Mouse (Mus musculus): ENCODE measurements around the gene Tbc1d22a. TPM values are rescaled to one million over a fixed set of nuclear protein-coding genes. Genes with fewer than 3 reads are reported as not detected.

The Tbc1d22a gene
- polyA plus RNA-seq, 1 experiment from 2014 or later = 13.7 TPM

DNA sequence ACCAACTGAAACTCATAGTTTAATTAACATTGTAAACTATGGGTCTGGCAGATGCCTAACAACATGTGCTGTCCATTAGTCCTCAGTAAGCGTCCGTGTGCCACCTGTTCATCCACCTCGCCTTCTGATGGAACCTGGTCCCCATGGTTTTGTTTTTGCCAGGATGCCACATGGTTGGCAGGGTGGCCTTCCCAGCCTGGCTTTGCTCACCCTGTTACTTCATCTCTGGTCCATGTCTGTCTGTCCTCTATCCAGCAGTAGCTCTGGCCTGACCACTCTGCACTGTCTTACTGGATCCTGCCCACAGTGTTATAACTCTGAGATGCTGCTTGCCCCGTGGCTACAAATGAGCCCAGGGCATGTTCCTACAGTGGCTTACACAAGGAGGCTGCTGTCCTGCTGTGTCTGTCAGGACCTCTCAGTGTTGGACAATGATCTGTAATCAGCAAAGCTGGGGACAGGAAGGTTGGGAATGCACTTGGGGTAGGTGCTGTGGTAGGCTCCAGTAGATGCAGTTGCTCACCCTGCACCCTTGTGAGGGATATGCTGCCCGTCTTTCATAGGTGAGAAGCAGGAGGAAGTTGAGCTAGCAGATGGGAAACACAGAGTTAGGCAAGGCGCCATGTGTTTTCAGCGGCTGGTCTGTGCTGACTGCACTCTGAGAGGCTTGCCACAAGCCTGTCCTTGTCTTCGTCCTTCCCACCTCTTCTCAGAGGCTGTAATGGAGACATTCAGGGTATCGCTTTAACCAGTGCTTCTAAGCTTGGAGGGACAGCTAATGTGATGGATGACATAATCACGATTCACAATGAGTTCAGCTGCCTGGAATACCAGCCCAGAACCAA, 148.3 kb downstream of the Tbc1d22a start:
- Histone ChIP-seq H3K9me3 (no peaks in the 10 kb centered on the region), H3K4me2 (replicated peaks) (no peak overlapping the region), H3K27ac (replicated peaks) (no peak overlapping the region), H3K4me1 (peaks cover 31% of the 10 kb centered on the region), H3K4me3 (no peak overlapping the region), H3K9ac (replicated peaks) (no peak overlapping the region), H3K36me3 (no peaks in the 10 kb centered on the region), H3K27me3 (no peaks in the 10 kb centered on the region)
- ATAC-seq (ENCODE audit: low FRiP score, low read depth) = no peak
- WGBS = 79% methylated on average over 10 of the region's 10 CpGs

DNA sequence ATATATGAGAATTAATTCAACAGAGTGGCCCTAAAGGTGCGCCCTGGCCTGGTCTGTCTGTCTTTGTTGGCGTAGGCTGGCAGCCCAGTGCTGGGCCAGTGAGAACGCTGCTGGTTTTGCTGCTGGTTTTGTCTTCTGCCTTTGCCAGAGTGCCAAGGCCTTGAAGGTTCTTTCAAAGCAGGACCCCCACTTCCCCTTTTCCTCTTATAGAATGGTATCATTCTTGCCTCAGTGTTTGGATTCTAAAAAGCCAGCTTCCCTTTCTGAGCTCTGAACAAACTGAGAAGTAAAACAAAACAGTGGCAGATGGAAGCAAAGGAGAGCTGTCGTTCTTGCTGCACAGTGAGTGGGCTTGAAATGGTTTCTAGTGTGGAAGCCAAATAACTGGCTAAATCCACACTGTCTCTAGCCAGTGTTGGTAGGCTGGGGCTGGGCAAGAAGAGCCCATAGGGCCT, 149.6 kb downstream of the Tbc1d22a start:
- no peaks in the 10 kb centered on the region for H3K9me3 ChIP-seq
- H3K4me1 ChIP-seq = peaks cover 31% of the 10 kb centered on the region
- no peaks in the 10 kb centered on the region for H3K36me3 ChIP-seq
- H3K4me3 ChIP-seq = no peak overlapping the region
- no peak overlapping the region; the same call in 1 of the 2 replicates for H3K27ac ChIP-seq (replicated peaks)
- no peaks in the 10 kb centered on the region for H3K27me3 ChIP-seq
- ATAC-seq (ENCODE audit: low FRiP score, low read depth) = no peak
- no peak overlapping the region for H3K4me2 ChIP-seq (replicated peaks)
- 85% methylated on average over 4 of the region's 4 CpGs for WGBS
- no peak overlapping the region for H3K9ac ChIP-seq (replicated peaks)

DNA sequence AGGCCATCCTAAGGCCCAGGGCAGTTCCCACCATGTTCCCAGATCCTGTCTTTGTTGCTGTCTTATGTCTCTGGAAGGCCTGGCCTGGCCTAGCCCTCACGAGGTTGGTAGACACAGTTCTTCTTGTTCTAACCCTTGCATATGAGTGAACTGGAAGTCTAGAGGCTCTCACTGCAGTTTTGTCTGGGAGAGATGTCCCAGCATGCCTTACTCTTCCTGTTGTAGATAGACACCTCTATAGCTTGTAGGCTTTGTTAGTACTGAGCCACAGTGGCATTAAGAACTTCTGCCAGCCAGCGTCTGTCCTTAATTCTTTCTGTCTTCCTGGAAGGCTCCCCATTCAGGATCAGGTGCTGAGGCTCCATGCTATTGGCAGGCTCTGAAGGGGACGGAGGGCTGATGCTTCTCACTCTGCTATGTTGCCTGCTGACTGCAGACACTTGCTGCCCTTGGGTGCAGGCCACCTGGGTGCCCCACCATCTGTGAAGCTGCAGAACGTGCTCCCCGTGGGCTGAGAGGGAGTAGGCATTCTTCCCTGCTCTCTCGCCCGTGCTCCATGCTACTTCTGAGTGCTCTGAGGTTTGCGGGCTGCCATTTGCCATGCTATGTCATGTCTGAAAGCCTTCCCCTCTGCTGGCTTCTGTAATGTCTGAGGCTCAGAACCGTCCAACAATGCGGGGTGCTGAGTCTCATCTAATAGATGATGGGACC, 150.8 kb downstream of the Tbc1d22a start:
- Histone ChIP-seq H3K4me1 (peaks cover 31% of the 10 kb centered on the region), H3K4me3 (no peak overlapping the region), H3K9ac (replicated peaks) (no peak overlapping the region), H3K27ac (replicated peaks) (no peak overlapping the region), H3K27me3 (no peaks in the 10 kb centered on the region), H3K4me2 (replicated peaks) (no peak overlapping the region), H3K9me3 (no peaks in the 10 kb centered on the region), H3K36me3 (no peaks in the 10 kb centered on the region)
- ATAC-seq (ENCODE audit: low FRiP score, low read depth) = no peak
- WGBS = 92% methylated on average over 10 of the region's 10 CpGs

DNA sequence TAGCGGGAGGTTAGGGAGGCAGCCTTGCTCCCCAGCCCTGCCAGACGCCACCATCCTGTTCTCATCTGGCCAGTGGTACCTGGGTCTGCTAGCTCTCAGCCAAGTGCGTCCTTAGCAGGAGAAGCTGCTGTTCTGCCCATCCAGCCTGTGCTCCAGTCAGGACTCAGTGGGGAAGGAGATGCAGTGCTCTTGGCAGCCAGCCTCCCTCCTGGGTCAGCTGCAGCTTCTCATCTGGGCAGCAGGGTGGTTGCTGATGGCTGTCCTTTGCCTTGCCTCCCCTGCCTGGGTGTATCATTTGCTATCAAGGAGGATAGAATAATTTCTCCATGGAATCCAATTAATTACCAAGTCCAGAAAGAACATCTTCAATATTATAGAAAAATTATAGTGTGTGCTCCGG, 152.5 kb downstream of the Tbc1d22a start:
- no peak overlapping the region for H3K27ac ChIP-seq (replicated peaks)
- whole genome bisulfite sequencing = 89% methylated on average over 4 of the region's 4 CpGs
- no peak overlapping the region for H3K9ac ChIP-seq (replicated peaks)
- H3K27me3 ChIP-seq = no peaks in the 10 kb centered on the region
- no peak overlapping the region for H3K4me2 ChIP-seq (replicated peaks)
- H3K36me3 ChIP-seq = no peaks in the 10 kb centered on the region
- peaks cover 31% of the 10 kb centered on the region for H3K4me1 ChIP-seq
- H3K9me3 ChIP-seq = no peaks in the 10 kb centered on the region
- no peak overlapping the region for H3K4me3 ChIP-seq
- ATAC-seq (ENCODE audit: low FRiP score, low read depth) = no peak

DNA sequence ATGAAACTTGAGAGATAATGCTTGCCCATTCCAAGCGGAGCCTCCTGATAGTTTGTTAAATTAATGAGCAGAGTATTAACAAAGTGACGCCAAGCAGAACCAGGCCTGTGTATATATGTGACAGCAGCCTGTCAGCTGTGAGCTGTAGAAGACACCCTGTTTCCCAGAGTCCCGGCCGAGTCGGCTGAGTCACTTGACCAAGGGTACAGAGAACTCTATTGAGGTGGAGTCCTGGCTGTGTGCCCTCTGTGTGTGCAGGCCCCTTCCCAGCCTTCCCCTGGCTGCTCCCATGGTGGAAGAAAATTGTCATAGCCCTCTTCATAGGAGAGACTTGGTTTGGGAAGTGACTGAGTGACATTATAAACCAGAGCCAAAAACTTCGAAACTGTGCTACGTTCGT, 153.0 kb downstream of the Tbc1d22a start:
- WGBS = 81% methylated on average over 8 of the region's 8 CpGs
- Histone ChIP-seq H3K9me3 (no peaks in the 10 kb centered on the region), H3K4me2 (replicated peaks) (no peak overlapping the region), H3K27ac (replicated peaks) (no peak overlapping the region), H3K4me3 (no peak overlapping the region), H3K4me1 (peaks cover 30% of the 10 kb centered on the region), H3K36me3 (no peaks in the 10 kb centered on the region), H3K27me3 (no peaks in the 10 kb centered on the region), H3K9ac (replicated peaks) (no peak overlapping the region)
- no peak for ATAC-seq (ENCODE audit: low FRiP score, low read depth)

DNA sequence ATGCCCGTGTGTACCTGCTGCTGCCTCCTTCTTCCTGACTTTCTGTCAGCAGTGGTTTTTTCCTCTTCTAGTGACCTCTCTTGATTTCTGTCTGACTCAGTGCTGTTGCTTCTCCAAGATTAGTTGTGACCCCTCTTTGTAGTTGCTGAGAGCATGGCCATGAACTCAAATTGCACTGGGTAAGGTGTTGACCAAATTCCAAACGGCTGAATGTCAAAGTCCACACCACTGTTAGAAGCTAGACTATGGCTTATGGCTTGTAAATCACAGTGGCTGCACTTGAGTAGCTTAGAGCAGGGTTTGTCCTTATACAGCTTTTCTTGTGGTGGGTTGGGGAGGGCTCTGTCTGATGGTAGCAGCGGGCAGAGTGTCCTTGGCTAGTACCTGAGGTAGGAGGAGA, 156.6 kb downstream of the Tbc1d22a start:
- H3K27me3 ChIP-seq = no peaks in the 10 kb centered on the region
- no peaks in the 10 kb centered on the region for H3K36me3 ChIP-seq
- no peak overlapping the region for H3K4me3 ChIP-seq
- no peak overlapping the region for H3K27ac ChIP-seq (replicated peaks)
- 81% methylated on average over 3 of the region's 3 CpGs for WGBS
- H3K9ac ChIP-seq (replicated peaks) = no peak overlapping the region
- no peak overlapping the region for H3K4me2 ChIP-seq (replicated peaks)
- H3K9me3 ChIP-seq = no peaks in the 10 kb centered on the region
- H3K4me1 ChIP-seq = peaks cover 8% of the 10 kb centered on the region; the same call in 1 of the 2 replicates
- ATAC-seq (ENCODE audit: low FRiP score, low read depth) = no peak

DNA sequence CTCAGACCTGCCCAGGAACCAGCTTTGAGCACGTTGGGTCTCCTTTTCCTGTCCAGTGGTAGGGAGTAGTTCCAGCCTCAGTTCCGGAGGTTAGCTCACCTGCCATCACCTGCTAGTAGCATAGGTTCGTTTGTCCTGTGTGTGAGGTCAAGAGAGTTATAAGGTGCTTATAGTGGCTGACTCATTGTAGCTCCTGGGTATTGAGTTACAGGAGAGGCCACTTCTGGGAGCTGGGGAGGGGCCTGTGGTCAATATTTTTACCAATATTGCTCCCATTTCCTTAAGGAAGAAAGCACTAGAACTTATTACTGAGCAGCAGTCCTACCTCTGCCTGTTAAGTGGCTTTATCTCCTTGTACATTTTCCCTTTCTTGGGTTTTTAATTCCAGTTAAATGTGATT, 161.0 kb downstream of the Tbc1d22a start:
- H3K9me3 ChIP-seq = no peaks in the 10 kb centered on the region
- ATAC-seq (ENCODE audit: low FRiP score, low read depth) = no peak
- H3K9ac ChIP-seq (replicated peaks) = no peak overlapping the region
- 81% methylated on average over 3 of the region's 3 CpGs for WGBS
- H3K27me3 ChIP-seq = no peaks in the 10 kb centered on the region
- H3K4me3 ChIP-seq = no peak overlapping the region
- no peak overlapping the region for H3K27ac ChIP-seq (replicated peaks)
- H3K4me1 ChIP-seq = no peaks in the 10 kb centered on the region
- no peaks in the 10 kb centered on the region for H3K36me3 ChIP-seq
- no peak overlapping the region for H3K4me2 ChIP-seq (replicated peaks)

DNA sequence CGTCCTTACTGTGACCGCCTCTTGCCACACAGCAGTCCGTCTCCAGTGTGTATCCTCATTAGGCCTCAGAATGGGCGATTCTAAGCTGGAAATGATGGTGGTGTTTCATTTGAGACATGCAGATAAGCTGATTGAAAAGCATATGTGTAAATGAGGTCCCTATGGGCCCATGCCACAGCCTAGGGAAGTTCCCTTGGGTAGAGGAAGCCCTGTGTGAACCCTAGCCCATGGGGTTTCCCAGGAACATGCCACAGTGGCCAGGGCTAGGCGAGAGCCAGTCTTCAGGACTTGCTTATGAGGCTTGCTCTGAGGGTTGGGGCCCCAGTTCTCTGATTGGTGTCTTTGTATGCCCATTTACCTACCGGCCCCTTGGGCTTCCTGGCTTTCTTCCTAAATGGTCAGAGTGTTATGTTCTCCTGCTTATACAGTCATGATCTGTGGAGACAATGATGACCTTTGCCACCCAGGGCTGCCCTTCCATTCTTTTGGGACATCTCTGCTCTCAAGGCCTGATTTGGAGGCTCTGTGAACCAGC, 161.7 kb downstream of the Tbc1d22a start:
- no peak for ATAC-seq (ENCODE audit: low FRiP score, low read depth)
- WGBS = 80% methylated on average over 6 of the region's 6 CpGs
- no peaks in the 10 kb centered on the region for H3K9me3 ChIP-seq

DNA sequence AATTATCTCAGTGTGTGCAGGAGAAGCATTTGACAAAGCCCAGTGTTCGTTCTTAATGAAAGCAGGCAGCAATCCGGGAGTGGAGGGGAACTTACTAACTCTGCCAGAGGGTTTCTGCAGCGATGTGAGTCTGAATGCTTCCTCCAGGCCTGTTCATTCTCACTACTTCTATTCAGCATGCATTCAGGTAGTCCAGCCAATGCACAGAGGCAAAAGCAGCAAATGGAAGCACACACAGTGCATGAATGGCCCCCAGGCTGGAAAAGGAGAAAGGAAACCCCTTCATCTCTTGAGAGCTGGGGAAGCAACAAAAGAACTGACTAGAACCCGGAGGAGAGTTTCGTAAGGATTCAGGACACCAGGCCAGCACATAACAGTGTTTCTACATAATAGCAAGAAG, 169.0 kb downstream of the Tbc1d22a start:
- Histone ChIP-seq H3K4me2 (replicated peaks) (no peak overlapping the region), H3K4me3 (no peak overlapping the region), H3K9me3 (no peaks in the 10 kb centered on the region), H3K9ac (replicated peaks) (no peak overlapping the region), H3K36me3 (no peaks in the 10 kb centered on the region), H3K4me1 (peaks cover 14% of the 10 kb centered on the region; the same call in 1 of the 2 replicates), H3K27me3 (no peaks in the 10 kb centered on the region), H3K27ac (replicated peaks) (no peak overlapping the region)
- 62% methylated on average over 5 of the region's 5 CpGs for WGBS
- no peak for ATAC-seq (ENCODE audit: low FRiP score, low read depth)

More for the DNA sequence above, 161.7 kb downstream of the Tbc1d22a start:
- Histone ChIP-seq H3K9ac (replicated peaks) (no peak overlapping the region), H3K4me2 (replicated peaks) (no peak overlapping the region), H3K4me1 (no peaks in the 10 kb centered on the region), H3K27ac (replicated peaks) (no peak overlapping the region), H3K27me3 (no peaks in the 10 kb centered on the region), H3K4me3 (no peak overlapping the region), H3K36me3 (no peaks in the 10 kb centered on the region)

DNA sequence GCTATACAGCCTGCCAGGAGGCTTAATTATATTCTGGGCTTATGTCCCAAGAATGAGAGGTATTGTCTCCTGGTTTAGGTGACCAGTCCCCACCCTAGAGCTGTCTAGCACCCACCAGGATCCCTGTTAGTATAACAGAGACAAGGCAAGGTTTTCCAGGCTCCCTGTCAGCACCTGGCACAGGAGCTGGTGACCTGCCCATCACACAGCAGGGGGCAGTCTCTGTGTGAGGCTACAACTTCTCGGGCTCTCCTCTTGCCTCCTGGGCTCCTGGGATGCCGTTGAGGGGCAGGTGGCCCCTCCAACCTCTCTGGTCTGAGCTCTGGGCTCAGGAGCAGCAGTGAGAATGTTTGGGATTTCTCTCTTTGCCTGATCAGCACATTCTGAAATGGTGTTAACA, 171.2 kb downstream of the Tbc1d22a start:
- Histone ChIP-seq H3K4me2 (replicated peaks) (no peak overlapping the region), H3K4me1 (peaks cover 19% of the 10 kb centered on the region; the same call in 1 of the 2 replicates), H3K36me3 (no peaks in the 10 kb centered on the region), H3K9ac (replicated peaks) (no peak overlapping the region), H3K27me3 (no peaks in the 10 kb centered on the region), H3K4me3 (no peak overlapping the region), H3K9me3 (no peaks in the 10 kb centered on the region), H3K27ac (replicated peaks) (no peak overlapping the region)
- no peak for ATAC-seq (ENCODE audit: low FRiP score, low read depth)
- 62% methylated on average over 2 of the region's 2 CpGs for WGBS

DNA sequence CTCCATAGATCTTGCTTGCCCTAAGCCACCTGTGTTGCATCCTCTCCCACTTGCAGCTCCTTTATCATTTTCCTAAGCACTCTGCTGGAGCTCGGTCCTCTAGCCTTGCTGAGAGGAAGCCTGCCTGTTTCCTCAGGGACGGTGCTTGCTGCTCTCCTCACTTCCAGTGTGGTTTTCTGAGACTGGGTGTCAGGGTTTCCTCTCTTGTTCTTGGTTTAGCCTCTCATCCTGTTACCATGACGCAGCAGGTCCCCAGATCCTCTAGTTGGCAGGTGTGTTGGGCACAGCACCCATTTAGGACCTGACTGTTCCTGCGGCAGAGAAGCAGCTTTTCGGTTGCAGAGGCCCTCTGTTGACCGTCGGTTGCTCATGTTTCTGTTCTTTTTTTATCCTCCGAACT, 172.1 kb downstream of the Tbc1d22a start:
- Histone ChIP-seq H3K27ac (replicated peaks) (no peak overlapping the region), H3K4me3 (no peak overlapping the region), H3K9ac (replicated peaks) (no peak overlapping the region), H3K27me3 (no peaks in the 10 kb centered on the region), H3K4me1 (peaks cover 19% of the 10 kb centered on the region; the same call in 1 of the 2 replicates), H3K36me3 (no peaks in the 10 kb centered on the region), H3K4me2 (replicated peaks) (no peak overlapping the region), H3K9me3 (no peaks in the 10 kb centered on the region)
- no peak for ATAC-seq (ENCODE audit: low FRiP score, low read depth)
- WGBS = 87% methylated on average over 8 of the region's 8 CpGs

DNA sequence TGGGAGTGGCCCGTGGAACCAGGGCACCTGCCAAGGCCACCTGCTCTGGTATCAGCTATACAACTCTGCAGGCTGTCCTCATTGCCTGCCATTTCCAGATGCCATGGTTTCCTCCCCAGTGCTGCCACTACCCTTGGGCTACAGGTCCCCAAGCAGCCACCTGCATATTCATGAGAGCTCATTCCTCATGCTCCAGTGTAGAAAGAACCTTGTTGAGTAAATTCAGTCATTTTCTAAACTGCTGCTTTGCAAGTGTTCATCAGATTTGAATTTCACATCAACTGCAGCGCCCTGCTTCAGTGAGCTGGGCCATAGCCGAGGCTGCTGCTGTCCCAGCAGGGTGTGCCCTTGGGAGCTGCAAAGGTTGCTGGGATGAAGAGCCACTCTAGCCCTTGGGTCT, 174.3 kb downstream of the Tbc1d22a start:
- WGBS = 50% methylated on average over 3 of the region's 3 CpGs
- Histone ChIP-seq H3K36me3 (no peaks in the 10 kb centered on the region), H3K4me1 (peaks cover 10% of the 10 kb centered on the region; the same call in 1 of the 2 replicates), H3K9me3 (no peaks in the 10 kb centered on the region), H3K4me3 (no peak overlapping the region), H3K9ac (replicated peaks) (no peak overlapping the region), H3K27me3 (no peaks in the 10 kb centered on the region), H3K27ac (replicated peaks) (no peak overlapping the region), H3K4me2 (replicated peaks) (no peak overlapping the region)
- ATAC-seq (ENCODE audit: low FRiP score, low read depth) = no peak
